Comparison of ENCODE assay signal across 8 mouse cellular contexts in genomic region chr12:40247976-40248375, GRCm38 (mm10). TPM values are rescaled to one million over a fixed set of nuclear protein-coding genes. Genes with fewer than 3 reads are reported as not detected.
DNase-seq lines count a peak whose midpoint lies in the region; ATAC-seq lines count a peak whose summit lies in the region.

No protein-coding gene starts in this region.

- no peak overlapping the region for H3K4me2 ChIP-seq in heart, embryonic 12.5 days
- no peak overlapping the region for H3K4me2 ChIP-seq in stomach, embryonic 14.5 days (replicated peaks; ENCODE audit: low read depth, low read length)

- no peak overlapping the region for H3K4me3 ChIP-seq in heart, embryonic 12.5 days
- H3K4me3 ChIP-seq in stomach, embryonic 14.5 days (ENCODE audit: low read depth, low read length), result no peak overlapping the region

- H3K4me1 ChIP-seq in heart, embryonic 12.5 days (replicated peaks), result peaks cover 29% of the 10 kb centered on the region
- H3K4me1 ChIP-seq in stomach, embryonic 14.5 days (ENCODE audit: control insufficient read depth, insufficient read depth, low read length), result peaks cover 5% of the 10 kb centered on the region; the same call in 1 of the 2 replicates

- H3K27me3 ChIP-seq in heart, embryonic 12.5 days (replicated peaks), result no peaks in the 10 kb centered on the region
- no peaks in the 10 kb centered on the region for H3K27me3 ChIP-seq in stomach, embryonic 14.5 days (ENCODE audit: control insufficient read depth, insufficient read depth, low read length)

- no peaks in the 10 kb centered on the region for H3K36me3 ChIP-seq in heart, embryonic 12.5 days
- H3K36me3 ChIP-seq in stomach, embryonic 14.5 days (ENCODE audit: control insufficient read depth, insufficient read depth, low read length), result no peaks in the 10 kb centered on the region

- no peak overlapping the region for H3K9ac ChIP-seq in heart, embryonic 12.5 days
- no peak overlapping the region for H3K9ac ChIP-seq in stomach, embryonic 14.5 days (replicated peaks; ENCODE audit: low read depth, low read length)

- peak; percentile 76 for DNase-seq in 3T3-L1 (ENCODE audit: low read depth, low spot score)
- DNase-seq in R1 (ENCODE audit: low read depth, low spot score), result peak; percentile 28
- peak; percentile 64 for DNase-seq in liver
- DNase-seq in cerebellum, adult 9-10 months, result no peak
- no peak for DNase-seq in left cerebral cortex, postnatal 4 days
- DNase-seq in frontal cortex, adult 2 months (ENCODE audit: extremely low spot score in 1 of 2, low spot score in 1 of 2), result no peak

- WGBS in heart, embryonic 12.5 days, result 50% methylated on average over 6 of the region's 6 CpGs
- WGBS in stomach, embryonic 14.5 days, result 56% methylated on average over 6 of the region's 6 CpGs

- ATAC-seq in heart, embryonic 12.5 days (ENCODE audit: insufficient number of reproducible peaks, low FRiP score), result peak; percentile 93
- peak; percentile 90 for ATAC-seq in stomach, embryonic 14.5 days (ENCODE audit: insufficient number of reproducible peaks, insufficient read depth, low FRiP score, low read depth)

- intact Hi-C loops in left cerebral cortex, postnatal 4 days (cut with DNase I), result no loop called here

- H3K9me3 ChIP-seq in heart, embryonic 12.5 days (replicated peaks), result no peaks in the 10 kb centered on the region
- no peaks in the 10 kb centered on the region for H3K9me3 ChIP-seq in stomach, embryonic 14.5 days (ENCODE audit: control insufficient read depth, low read depth, low read length)

- no peak overlapping the region; the same call in 1 of the 2 replicates for H3K27ac ChIP-seq in heart, embryonic 12.5 days (ENCODE audit: poor library complexity, severe bottlenecking)
- H3K27ac ChIP-seq in stomach, embryonic 14.5 days (ENCODE audit: low read length), result no peak overlapping the region

RNA-seq across cellular contexts. Expression of gene Ifrd1, which starts 0.3 kb away (rescaled TPM):
- polyA plus RNA-seq in heart, embryonic 12.5 days (2016; fragmentation: Nextera tagmentation; extraction: Ambion mirVana), result 115 and 118 TPM in 2 replicates
- polyA plus RNA-seq in stomach, embryonic 14.5 days (2014; fragmentation: Nextera tagmentation; extraction: Ambion mirVana), result 86.2 and 101 TPM in 2 replicates
- total RNA-seq in left cerebral cortex, postnatal 4 days (2021), result 100 to 1,000 TPM; 112 to 125 TPM
- polyA plus RNA-seq in frontal cortex, adult 2 months (2012; rRNA removed), result 50.8 and 72.4 TPM in 2 replicates

RNA-seq across cellular contexts. Expression of gene Lsmem1, which starts 48.7 kb away (rescaled TPM):
- 28.4 and 28.7 TPM in 2 replicates for polyA plus RNA-seq in heart, embryonic 12.5 days (2016; fragmentation: Nextera tagmentation; extraction: Ambion mirVana)
- not detected in 2 replicates for polyA plus RNA-seq in stomach, embryonic 14.5 days (2014; fragmentation: Nextera tagmentation; extraction: Ambion mirVana)
- total RNA-seq in left cerebral cortex, postnatal 4 days (2021), result under 1 TPM in 1 of 2 experiments, not detected in 1; 0.54 TPM
- 2.1 TPM in 2 replicates for polyA plus RNA-seq in frontal cortex, adult 2 months (2012; rRNA removed)

Comparison
In these comparisons a context has a peak if more than half of its experiments do, and no peak if none do; other contexts are left out.
1. DNase-seq: peak in 3T3-L1 (single experiment), R1 (single experiment) and liver (single experiment); none in cerebellum, adult 9-10 months (single experiment), left cerebral cortex, postnatal 4 days (single experiment) and frontal cortex, adult 2 months (0 of 2).